Mouse (Mus musculus): ENCODE measurements at regions not wholly inside any gene's neighbourhood (a gene's known extent, or its start where the extent isn't known, plus 50 kb on each side); places are given as distances from the start of the nearest gene placed in this dataset.

- DNase-seq (ENCODE audit: low read depth) = no peak
Observed at GRCm38 (mm10) chr6:91573487-91573886, 57.8 kb downstream of the Lsm3 start.

GRCm38 (mm10) chr6:91574414-91574813, 58.7 kb downstream of the Lsm3 start:
- DNase-seq (ENCODE audit: low read depth) = no peak

- peak; percentile 89 for DNase-seq (ENCODE audit: low read depth)
Observed at GRCm38 (mm10) chr6:91575662-91576364, 60.1 kb downstream of the Lsm3 start.

- DNase-seq (ENCODE audit: low read depth) = peak; percentile 38
Observed at GRCm38 (mm10) chr6:91576906-91577305, 61.2 kb downstream of the Lsm3 start.

GRCm38 (mm10) chr6:91579666-91580065, 63.9 kb downstream of the Lsm3 start:
- DNase-seq (ENCODE audit: low read depth) = no peak

GRCm38 (mm10) chr6:91580607-91581006, 64.9 kb downstream of the Lsm3 start:
- DNase-seq (ENCODE audit: low read depth) = no peak

- peak; percentile 50 for DNase-seq (ENCODE audit: low read depth)
Observed at GRCm38 (mm10) chr6:91582338-91582737, 66.6 kb downstream of the Lsm3 start.

- DNase-seq (ENCODE audit: low read depth) = no peak
Observed at GRCm38 (mm10) chr6:91583346-91583745, 67.6 kb downstream of the Lsm3 start.

GRCm38 (mm10) chr6:91585543-91585942, 69.8 kb downstream of the Lsm3 start:
- no peak for DNase-seq (ENCODE audit: low read depth)

GRCm38 (mm10) chr6:91589181-91589580, 73.5 kb downstream of the Lsm3 start:
- DNase-seq (ENCODE audit: low read depth) = no peak

GRCm38 (mm10) chr6:91590395-91590794, 74.7 kb downstream of the Lsm3 start:
- DNase-seq (ENCODE audit: low read depth) = no peak

- peak; percentile 61 for DNase-seq (ENCODE audit: low read depth)
Observed at GRCm38 (mm10) chr6:91590806-91591571, 75.3 kb downstream of the Lsm3 start.

- DNase-seq (ENCODE audit: low read depth) = no peak
Observed at GRCm38 (mm10) chr6:91592651-91593050, 76.9 kb downstream of the Lsm3 start.

GRCm38 (mm10) chr6:91598942-91599341, 83.2 kb downstream of the Lsm3 start:
- DNase-seq (ENCODE audit: low read depth) = peak; percentile 98

- no peak for DNase-seq (ENCODE audit: low read depth)
Observed at GRCm38 (mm10) chr6:91600116-91600515, 83.7 kb upstream of the Slc6a6 start.

- DNase-seq (ENCODE audit: low read depth) = no peak
Observed at GRCm38 (mm10) chr6:91606634-91607215, 77.1 kb upstream of the Slc6a6 start.

- DNase-seq (ENCODE audit: low read depth) = no peak
Observed at GRCm38 (mm10) chr6:91607613-91608272, 76.1 kb upstream of the Slc6a6 start.

GRCm38 (mm10) chr6:91609671-91610070, 74.2 kb upstream of the Slc6a6 start:
- no peak for DNase-seq (ENCODE audit: low read depth)

- DNase-seq (ENCODE audit: low read depth) = no peak
Observed at GRCm38 (mm10) chr6:91615022-91615421, 68.8 kb upstream of the Slc6a6 start.

GRCm38 (mm10) chr6:91616541-91616940, 67.3 kb upstream of the Slc6a6 start:
- DNase-seq (ENCODE audit: low read depth) = no peak

GRCm38 (mm10) chr6:91617031-91617596, 66.7 kb upstream of the Slc6a6 start:
- DNase-seq (ENCODE audit: low read depth) = peak; percentile 74

GRCm38 (mm10) chr6:91617685-91618084, 66.2 kb upstream of the Slc6a6 start:
- DNase-seq (ENCODE audit: low read depth) = no peak
